Mouse (Mus musculus) lung, postnatal 0 days (tissue): ENCODE data around the gene Vps25. TPM values are rescaled to one million over a fixed set of nuclear protein-coding genes. Genes with fewer than 3 reads are reported as not detected.

Source experiments
- ATAC-seq: fragments of 200-750 bp; cut with Nextera tagmentation; 2 replicates; pipeline ENCODE4 v1.8.0; 2017; ENCODE audit warnings: moderate library complexity
- DNase-seq: peaks from one replicate; pipeline ENCODE4 v3.0.0-alpha.2; 2016; ENCODE audit warnings: low spot score
- H3K27ac ChIP-seq: fragments of 300-500 bp; sonication (generic); 2 replicates; pipeline ENCODE4 v1.5.1; 2014; ENCODE audit warnings: antibody characterized with exemption, mild to moderate bottlenecking, low read length, mixed read lengths
- H3K27me3 ChIP-seq: fragments of 300-500 bp; sonication (generic); replicated peaks from 2 replicates; pipeline ENCODE4 v1.6.1; 2014; ENCODE audit warnings: low read length, mixed read lengths; ENCODE audit not compliant: insufficient read depth
- H3K36me3 ChIP-seq: fragments of 300-500 bp; sonication (generic); 2 replicates; pipeline ENCODE4 v1.6.1; 2014; ENCODE audit warnings: low read length, mixed read lengths; ENCODE audit not compliant: insufficient read depth
- H3K4me1 ChIP-seq: fragments of 300-500 bp; sonication (generic); 2 replicates; pipeline ENCODE4 v1.6.1; 2014; ENCODE audit warnings: antibody characterized with exemption, low read depth, low read length, mixed read lengths; ENCODE audit not compliant: insufficient read depth
- H3K4me2 ChIP-seq: fragments of 300-500 bp; sonication (generic); replicated peaks from 2 replicates; pipeline ENCODE4 v1.6.1; 2014; ENCODE audit warnings: low read depth, mild to moderate bottlenecking, low read length, moderate library complexity, mixed read lengths
- H3K4me3 ChIP-seq: fragments of 300-500 bp; sonication (generic); 2 replicates; pipeline ENCODE4 v1.5.1; 2014; ENCODE audit warnings: low read depth, low read length
- H3K9ac ChIP-seq: fragments of 300-500 bp; sonication (generic); replicated peaks from 2 replicates; pipeline ENCODE4 v1.6.1; 2014; ENCODE audit warnings: low read depth, mild to moderate bottlenecking
- H3K9me3 ChIP-seq: fragments of 300-500 bp; sonication (generic); 2 replicates; pipeline ENCODE4 v1.6.1; 2016; ENCODE audit warnings: low read length, mixed read lengths
- CTCF ChIP-seq: IDR thresholded peaks from 2 replicates; pipeline ENCODE4 v1.5.1; 2016; ENCODE audit warnings: antibody characterized with exemption, mild to moderate bottlenecking
- EP300 ChIP-seq: IDR thresholded peaks from 2 replicates; pipeline ENCODE4 v1.6.1; 2016; ENCODE audit warnings: antibody characterized with exemption, mild to moderate bottlenecking, control low read depth
- WGBS: fragments of 180-500 bp; shearing (Covaris S2); extraction: QIAGEN DNeasy Blood & Tissue Kit; methylation state at CpG from one replicate; pipeline ENCODE4 v1.1.7; 2014; 5-methylcytosine and 5-hydroxymethylcytosine counted together
- polyA plus RNA-seq: library from polyadenylated mRNA; unstranded; fragments of >200 nt; fragmentation: Nextera tagmentation; extraction: Ambion mirVana; gene quantifications from 2 replicates; pipeline ENCODE4 v1.2.1, GENCODE M21; 2015

The Vps25 gene
- polyA plus RNA-seq, 1 experiment from 2014 or later: 133 TPM

GRCm38 (mm10) chr11:101230991-101231871, 22.3 kb upstream of the Vps25 start:
- ATAC-seq (peak; percentile 69), DNase-seq (peak; percentile 84)
- Histone ChIP-seq H3K9me3 (no peaks in the 10 kb centered on the region), H3K4me3 (peak overlapping the region; percentile 27), H3K4me1 (peaks cover 10% of the 10 kb centered on the region; the same call in 1 of the 2 replicates), H3K36me3 (no peaks in the 10 kb centered on the region), H3K9ac (peak overlapping the region; percentile 23; the same call in 1 of the 2 replicates), H3K27ac (peak overlapping the region; percentile 93), H3K27me3 (no peaks in the 10 kb centered on the region), H3K4me2 (peak overlapping the region; percentile 52)
- 4% methylated on average over 18 of the region's 18 CpGs for WGBS
- TF ChIP-seq EP300: peak; percentile 93
- peak; percentile 47 for TF ChIP-seq CTCF

- peaks cover 7% of the 10 kb centered on the region; the same call in 1 of the 2 replicates for H3K4me1 ChIP-seq
- WGBS: 39% methylated on average over 6 of the region's 6 CpGs
- no peaks in the 10 kb centered on the region for H3K9me3 ChIP-seq
- TF ChIP-seq EP300 (peak; percentile 98), CTCF (no peak)
- H3K9ac ChIP-seq: no peak overlapping the region
- peak; percentile 88 for DNase-seq
- peak overlapping the region; percentile 93 for H3K27ac ChIP-seq
- ATAC-seq: peak; percentile 83
- H3K36me3 ChIP-seq: no peaks in the 10 kb centered on the region
- peak overlapping the region; percentile 52 for H3K4me2 ChIP-seq
- peak overlapping the region; percentile 27 for H3K4me3 ChIP-seq
- no peaks in the 10 kb centered on the region for H3K27me3 ChIP-seq
Observed at GRCm38 (mm10) chr11:101232010-101232839, 21.3 kb upstream of the Vps25 start.

GRCm38 (mm10) chr11:101233240-101233639, 20.3 kb upstream of the Vps25 start:
- no peak overlapping the region for H3K27ac ChIP-seq
- ATAC-seq: no peak
- no peaks in the 10 kb centered on the region for H3K27me3 ChIP-seq
- DNase-seq: no peak
- TF ChIP-seq EP300 (no peak), CTCF (no peak)
- no peaks in the 10 kb centered on the region for H3K36me3 ChIP-seq
- no peaks in the 10 kb centered on the region for H3K9me3 ChIP-seq
- H3K4me2 ChIP-seq: no peak overlapping the region
- no peak overlapping the region for H3K4me3 ChIP-seq
- 45% methylated on average over 1 of the region's 1 CpGs for WGBS
- H3K4me1 ChIP-seq: peaks cover 7% of the 10 kb centered on the region; the same call in 1 of the 2 replicates
- no peak overlapping the region for H3K9ac ChIP-seq

GRCm38 (mm10) chr11:101234124-101234523, 19.4 kb upstream of the Vps25 start:
- no peak for ATAC-seq
- Histone ChIP-seq H3K9me3 (no peaks in the 10 kb centered on the region), H3K36me3 (no peaks in the 10 kb centered on the region), H3K27me3 (no peaks in the 10 kb centered on the region), H3K4me2 (no peak overlapping the region), H3K4me1 (peaks cover 7% of the 10 kb centered on the region; the same call in 1 of the 2 replicates), H3K9ac (no peak overlapping the region), H3K4me3 (no peak overlapping the region), H3K27ac (no peak overlapping the region)
- no peak for TF ChIP-seq EP300
- no peak for DNase-seq

GRCm38 (mm10) chr11:101235429-101235828, 18.1 kb upstream of the Vps25 start:
- H3K4me3 ChIP-seq: no peak overlapping the region
- DNase-seq (no peak), ATAC-seq (no peak)
- H3K9ac ChIP-seq: no peak overlapping the region
- TF ChIP-seq EP300 (no peak), CTCF (0 out of 2 replicates have a peak, but pooled peaks have one; percentile 14)
- H3K27ac ChIP-seq: no peak overlapping the region
- H3K4me2 ChIP-seq: no peak overlapping the region
- no peaks in the 10 kb centered on the region for H3K27me3 ChIP-seq
- H3K4me1 ChIP-seq: 0 out of 2 replicates have a peak, but pooled peaks cover 4% of the 10 kb centered on the region
- no peaks in the 10 kb centered on the region for H3K9me3 ChIP-seq
- no peaks in the 10 kb centered on the region for H3K36me3 ChIP-seq

- Histone ChIP-seq H3K9me3 (no peaks in the 10 kb centered on the region), H3K4me3 (no peak overlapping the region), H3K4me2 (no peak overlapping the region), H3K27ac (no peak overlapping the region), H3K9ac (no peak overlapping the region), H3K36me3 (no peaks in the 10 kb centered on the region), H3K4me1 (no peaks in the 10 kb centered on the region), H3K27me3 (no peaks in the 10 kb centered on the region)
- TF ChIP-seq EP300: no peak
- TF ChIP-seq CTCF: no peak
- DNase-seq: no peak
- WGBS: 94% methylated on average over 5 of the region's 5 CpGs
- no peak for ATAC-seq
Observed at GRCm38 (mm10) chr11:101236782-101237181, 16.7 kb upstream of the Vps25 start.
